Mouse (Mus musculus) heart, embryonic 11.5 days (tissue): ENCODE measurements around the gene Morn5. TPM values are rescaled to one million over a fixed set of nuclear protein-coding genes. Genes with fewer than 3 reads are reported as not detected.

Source experiments
- ATAC-seq: fragments of 200-750 bp; cut with Nextera tagmentation; replicated peaks from 2 replicates; pipeline ENCODE4 v1.8.0; 2017; ENCODE audit warnings: moderate library complexity; ENCODE audit not compliant: insufficient number of reproducible peaks, low FRiP score, low TSS enrichment
- H3K27ac ChIP-seq: fragments of 300-500 bp; sonication (generic); 2 replicates; pipeline ENCODE4 v1.5.1; 2014; ENCODE audit warnings: mild to moderate bottlenecking, low read depth, low read length
- H3K27me3 ChIP-seq: fragments of 300-500 bp; sonication (generic); 2 replicates; pipeline ENCODE4 v1.6.1; 2014; ENCODE audit warnings: mild to moderate bottlenecking, low read length, mixed read lengths; ENCODE audit not compliant: control insufficient read depth, insufficient read depth
- H3K36me3 ChIP-seq: fragments of 300-500 bp; sonication (generic); 2 replicates; pipeline ENCODE4 v1.6.1; 2014; ENCODE audit warnings: mild to moderate bottlenecking, low read length, moderate library complexity, mixed read lengths; ENCODE audit not compliant: control insufficient read depth, insufficient read depth
- H3K4me1 ChIP-seq: fragments of 300-500 bp; sonication (generic); 2 replicates; pipeline ENCODE4 v1.6.1; 2014; ENCODE audit warnings: low read length; ENCODE audit not compliant: control insufficient read depth, insufficient read depth
- H3K4me2 ChIP-seq: fragments of 300-500 bp; sonication (generic); 2 replicates; pipeline ENCODE4 v1.6.1; 2014; ENCODE audit warnings: mild to moderate bottlenecking, moderate library complexity
- H3K4me3 ChIP-seq: fragments of 300-500 bp; sonication (generic); 2 replicates; pipeline ENCODE4 v1.5.1; 2014; ENCODE audit warnings: low read depth, low read length
- H3K9ac ChIP-seq: fragments of 300-500 bp; sonication (generic); 2 replicates; pipeline ENCODE4 v1.6.1; 2014; ENCODE audit warnings: mild to moderate bottlenecking, low read depth, low read length, moderate library complexity
- H3K9me3 ChIP-seq: fragments of 300-500 bp; sonication (generic); replicated peaks from 2 replicates; pipeline ENCODE4 v1.6.1; 2016; ENCODE audit warnings: low read length; ENCODE audit not compliant: control insufficient read depth
- WGBS: fragments of 180-500 bp; shearing (Covaris S2); extraction: QIAGEN DNeasy Blood & Tissue Kit; methylation state at CpG from one replicate; pipeline ENCODE4 v1.1.7; 2014; ENCODE audit not compliant: insufficient replicate concordance; 5-methylcytosine and 5-hydroxymethylcytosine counted together
- polyA plus RNA-seq: library from polyadenylated mRNA; unstranded; fragments of >200 nt; fragmentation: Nextera tagmentation; extraction: Ambion mirVana; gene quantifications from 2 replicates; pipeline ENCODE4 v1.2.1, GENCODE M21; 2014

The Morn5 gene
- polyA plus RNA-seq, 1 experiment from 2014 or later, result 0.23 TPM

- Histone ChIP-seq H3K4me2 (peak overlapping the region; percentile 72), H3K27ac (no peak overlapping the region), H3K9me3 (no peaks in the 10 kb centered on the region), H3K36me3 (no peaks in the 10 kb centered on the region), H3K27me3 (peaks cover 94% of the 10 kb centered on the region), H3K4me1 (peaks cover 20% of the 10 kb centered on the region), H3K9ac (no peak overlapping the region), H3K4me3 (peak overlapping the region; percentile 50)
- no peak for ATAC-seq
- WGBS, result under 1% methylated on average over 32 of the region's 32 CpGs
These were observed 55.2 kb downstream of the Morn5 start for GRCm38 (mm10) chr2:36104436-36104955.

- Histone ChIP-seq H3K9ac (0 out of 2 replicates have a peak within 1 kb of the TSS, but pooled peaks have one; percentile 2), H3K4me2 (peak within 1 kb of the TSS; percentile 72), H3K27me3 (peaks cover 91% of the 10 kb centered on the region), H3K36me3 (no peaks in the 10 kb centered on the region), H3K27ac (no peak within 1 kb of the TSS), H3K9me3 (no peaks in the 10 kb centered on the region), H3K4me1 (peaks cover 20% of the 10 kb centered on the region), H3K4me3 (peak within 1 kb of the TSS; percentile 50)
- WGBS, result 2% methylated on average over 57 of the region's 58 CpGs
- no peak for ATAC-seq
These were observed 55.9 kb downstream of the Morn5 start, which contains the start of gene Lhx6 for GRCm38 (mm10) chr2:36104956-36105741. TSS of gene Lhx6 (minus strand) at chr2:36105408.

- no peak for ATAC-seq
- H3K9me3 ChIP-seq, result no peaks in the 10 kb centered on the region
- H3K4me3 ChIP-seq, result no peak overlapping the region
- peaks cover 69% of the 10 kb centered on the region for H3K27me3 ChIP-seq
- H3K4me1 ChIP-seq, result peaks cover 10% of the 10 kb centered on the region
- no peak overlapping the region for H3K4me2 ChIP-seq
- WGBS, result 9% methylated on average over 7 of the region's 7 CpGs
- H3K9ac ChIP-seq, result no peak overlapping the region
- H3K36me3 ChIP-seq, result no peaks in the 10 kb centered on the region
- no peak overlapping the region for H3K27ac ChIP-seq
These were observed 59.4 kb downstream of the Morn5 start for GRCm38 (mm10) chr2:36108615-36109014.

GRCm38 (mm10) chr2:36112632-36113031, 63.4 kb downstream of the Morn5 start:
- Histone ChIP-seq H3K9me3 (no peaks in the 10 kb centered on the region), H3K36me3 (peaks cover 9% of the 10 kb centered on the region), H3K27me3 (peaks cover 29% of the 10 kb centered on the region), H3K4me3 (no peak overlapping the region), H3K27ac (no peak overlapping the region), H3K4me1 (no peaks in the 10 kb centered on the region), H3K4me2 (no peak overlapping the region), H3K9ac (no peak overlapping the region)
- WGBS, result 71% methylated on average over 3 of the region's 3 CpGs
- ATAC-seq, result no peak

DNA sequence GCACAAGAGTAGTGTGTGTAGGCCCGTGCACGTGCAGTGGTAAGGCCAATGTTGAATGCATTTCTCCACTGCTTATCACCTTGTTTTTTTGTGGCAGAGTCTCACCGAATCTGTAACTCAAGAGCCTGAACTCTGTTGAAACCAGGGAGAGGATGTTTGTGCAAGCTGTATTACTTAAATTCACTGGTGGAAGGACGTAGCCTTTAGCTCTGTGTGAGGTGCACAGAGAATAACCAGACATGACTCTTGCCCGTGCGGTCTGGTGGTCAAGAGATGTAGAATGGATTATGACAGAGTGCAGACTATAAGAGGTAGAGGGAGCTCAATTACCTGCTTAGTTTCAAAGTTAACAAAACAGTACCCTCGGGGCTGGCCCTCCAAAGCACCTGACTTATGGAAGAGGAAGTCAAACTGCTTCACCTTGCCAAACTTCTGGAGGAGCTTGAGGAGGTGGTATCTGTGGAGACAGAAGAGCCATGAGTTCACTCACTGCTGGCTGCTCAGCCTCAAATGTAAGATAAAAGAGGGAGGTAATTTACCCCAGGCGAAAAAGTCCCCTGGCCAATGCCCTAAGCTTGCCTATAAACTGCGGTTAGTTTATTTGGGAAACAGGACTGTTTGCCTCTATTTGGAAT, 77.7 kb downstream of the Morn5 start:
- no peak overlapping the region for H3K4me2 ChIP-seq
- no peak overlapping the region for H3K27ac ChIP-seq

GRCm38 (mm10) chr2:36127973-36128372, 78.7 kb downstream of the Morn5 start:
- 59% methylated on average over 4 of the region's 4 CpGs for WGBS
- Histone ChIP-seq H3K4me1 (no peaks in the 10 kb centered on the region), H3K4me3 (no peak overlapping the region), H3K27ac (no peak overlapping the region), H3K9me3 (no peaks in the 10 kb centered on the region), H3K9ac (no peak overlapping the region), H3K36me3 (peaks cover 32% of the 10 kb centered on the region), H3K27me3 (no peaks in the 10 kb centered on the region), H3K4me2 (no peak overlapping the region)
- no peak for ATAC-seq

More for the DNA sequence above, 77.7 kb downstream of the Morn5 start:
- no peak for ATAC-seq
- no peaks in the 10 kb centered on the region for H3K27me3 ChIP-seq
- WGBS, result 91% methylated on average over 9 of the region's 9 CpGs
- H3K9me3 ChIP-seq, result no peaks in the 10 kb centered on the region
- peaks cover 40% of the 10 kb centered on the region for H3K36me3 ChIP-seq
- no peak overlapping the region for H3K4me3 ChIP-seq
- H3K4me1 ChIP-seq, result no peaks in the 10 kb centered on the region
- H3K9ac ChIP-seq, result no peak overlapping the region

DNA sequence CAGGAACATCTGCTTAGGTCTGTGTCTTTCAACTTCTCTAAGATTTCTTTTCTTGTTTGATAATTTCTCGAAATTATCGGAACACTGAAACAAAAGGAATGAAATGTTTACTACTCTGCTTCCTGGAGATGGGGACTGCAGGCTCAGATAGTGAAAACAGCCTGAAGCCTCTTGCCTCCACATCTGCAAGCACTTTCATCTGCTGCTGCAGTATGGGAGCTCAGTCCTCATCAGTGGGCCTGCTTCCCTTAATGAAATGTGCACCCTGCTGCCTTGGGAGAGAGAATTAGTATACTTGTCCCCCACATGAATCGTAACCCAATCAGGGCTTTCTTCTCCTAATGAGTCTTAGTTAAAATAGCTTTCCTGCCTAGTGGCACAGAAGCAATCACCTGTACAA, 79.8 kb downstream of the Morn5 start:
- Histone ChIP-seq H3K4me3 (no peak overlapping the region), H3K27ac (no peak overlapping the region), H3K9me3 (no peaks in the 10 kb centered on the region), H3K4me2 (no peak overlapping the region), H3K9ac (no peak overlapping the region), H3K36me3 (peaks cover 32% of the 10 kb centered on the region), H3K4me1 (no peaks in the 10 kb centered on the region), H3K27me3 (no peaks in the 10 kb centered on the region)
- no peak for ATAC-seq
- 84% methylated on average over 3 of the region's 3 CpGs for WGBS
